Mouse (Mus musculus) urinary bladder, postnatal 4 days (tissue): ENCODE results near the gene Hsdl2.

ENCODE experiments used
- DNase-seq, 2 experiments: peaks; one replicate each; pipeline ENCODE4 v3.0.0; 2021 to 2022; ENCODE audit warnings: low spot score in 2 of 2

Gene Hsdl2

DNA sequence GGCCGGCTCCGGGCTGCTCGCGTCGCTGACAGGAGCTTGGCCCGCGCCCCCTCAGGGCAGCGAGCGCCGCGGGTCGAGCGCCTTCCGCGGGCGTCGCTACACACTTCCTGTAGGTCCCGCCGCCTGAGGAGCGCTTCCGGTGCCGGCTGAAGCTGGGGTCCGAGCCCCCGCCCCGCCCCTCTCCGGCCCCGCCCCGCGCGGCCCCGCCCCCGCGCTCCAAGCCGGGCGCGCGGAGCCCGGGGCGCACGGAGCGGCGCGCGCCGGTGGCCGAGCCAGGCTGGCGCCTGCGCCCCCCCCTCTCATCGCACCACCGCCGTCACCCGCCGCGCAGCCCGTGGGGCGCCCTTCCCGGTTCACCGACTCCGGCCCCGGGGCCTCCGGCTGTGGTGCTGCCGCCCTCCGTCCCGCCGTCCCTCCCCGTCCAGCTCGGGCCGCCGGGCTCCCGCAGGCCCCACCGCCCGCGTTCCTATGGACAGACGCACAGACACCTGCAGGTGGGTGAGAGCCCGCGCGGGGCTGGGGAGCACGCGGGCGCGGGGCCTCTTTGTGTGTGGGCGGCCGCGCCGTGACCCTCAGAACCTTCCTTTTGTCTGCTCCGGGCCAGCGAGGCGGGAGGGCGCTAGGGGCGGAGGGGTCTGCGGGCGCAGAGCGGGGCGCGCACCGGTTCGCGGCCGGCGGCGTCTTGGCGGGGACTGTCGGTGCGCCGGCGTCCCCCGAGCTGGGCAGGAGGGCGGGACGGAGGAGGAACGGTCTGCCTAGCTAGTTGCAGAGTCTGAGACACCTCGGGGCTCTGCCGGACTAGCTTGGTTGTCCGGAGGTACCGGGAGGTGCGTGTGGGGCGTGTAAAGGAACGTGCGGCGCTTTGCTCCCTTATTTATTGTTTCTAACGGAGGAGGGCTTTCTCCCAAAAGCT is 44.9 kb downstream of the Hsdl2 start, which contains the start of gene E130308A19Rik:
TSS of gene E130308A19Rik (plus strand) at position 214 of the 913 bp plus-strand sequence.
- peak; percentile 62 to 72 for DNase-seq

DNA sequence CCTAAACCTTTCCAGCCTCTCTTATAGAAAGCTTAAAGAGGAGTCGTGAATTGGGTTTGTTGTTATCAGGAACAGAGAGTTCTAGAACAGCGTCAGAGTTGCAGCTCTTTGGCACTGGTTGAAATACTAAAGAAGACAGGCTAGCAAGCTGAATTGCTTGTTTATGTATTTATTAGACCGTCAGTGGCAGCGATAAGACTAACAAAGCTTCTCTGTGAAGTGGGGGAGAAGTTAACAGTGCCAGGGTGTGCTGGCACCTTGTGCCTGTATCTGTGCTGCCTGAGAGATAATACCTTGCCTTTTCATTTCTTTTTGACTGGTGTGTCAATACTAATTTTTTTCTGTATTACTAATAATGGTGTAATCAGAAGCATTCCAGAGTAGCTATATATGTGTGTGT is 46.9 kb downstream of the Hsdl2 start:
- DNase-seq: no peak

DNA sequence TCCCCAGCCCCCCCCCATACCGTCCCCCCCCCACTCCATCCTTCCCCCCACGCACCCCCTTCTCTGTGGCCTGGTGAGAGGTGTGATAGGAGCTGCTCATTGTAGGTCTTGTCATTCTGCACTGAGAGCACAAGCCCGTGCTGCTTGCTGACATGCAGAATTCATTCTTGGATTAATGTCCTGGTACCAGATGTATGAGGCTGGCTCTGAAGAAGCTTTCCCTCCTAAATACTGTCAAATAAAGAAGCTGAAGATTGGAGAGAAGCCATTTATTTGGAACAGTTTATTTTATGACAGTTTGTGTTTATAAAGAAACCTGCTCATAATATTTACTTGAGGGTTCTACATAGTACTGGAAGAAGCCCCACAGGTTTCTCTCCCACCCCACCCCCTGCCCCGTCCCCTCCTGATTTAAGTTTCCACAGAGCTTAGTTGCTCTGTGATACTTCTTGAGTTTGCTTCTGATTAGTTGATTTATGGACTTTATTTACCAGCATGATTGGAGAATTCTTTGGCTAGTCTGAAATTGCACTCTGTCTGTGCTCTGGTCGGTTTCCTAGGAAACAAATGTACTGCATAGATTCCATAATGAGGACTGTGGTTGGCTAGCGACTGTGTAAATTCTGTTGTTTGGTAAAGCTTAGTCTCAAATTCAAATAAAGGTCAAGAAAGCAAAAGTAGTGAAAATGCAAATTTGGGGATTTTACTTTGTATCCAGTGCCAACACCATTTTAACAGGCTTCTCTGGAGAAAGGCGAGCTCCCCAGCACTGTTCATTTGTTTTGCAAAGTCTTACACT is 47.9 kb downstream of the Hsdl2 start:
- DNase-seq: no peak

DNA sequence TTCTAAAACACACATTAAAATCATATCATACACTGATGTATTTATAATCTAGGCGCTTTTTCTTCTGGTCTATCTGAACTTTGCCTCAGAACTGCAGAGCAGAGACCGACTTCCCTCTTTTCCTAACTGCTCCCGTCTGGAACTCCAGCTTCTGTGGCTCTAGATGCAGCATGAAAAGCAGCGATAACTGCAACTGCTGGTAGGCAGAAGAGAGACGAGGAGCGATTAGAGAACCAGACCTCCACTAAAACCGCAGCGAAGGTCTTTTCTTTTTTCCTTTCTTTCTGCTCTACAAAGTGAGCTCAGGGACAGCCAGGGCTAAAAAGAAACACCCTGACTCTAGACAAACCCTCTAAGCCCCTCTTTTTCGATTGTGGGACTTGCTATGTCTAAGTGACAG is 48.8 kb downstream of the Hsdl2 start:
- DNase-seq: no peak

DNA sequence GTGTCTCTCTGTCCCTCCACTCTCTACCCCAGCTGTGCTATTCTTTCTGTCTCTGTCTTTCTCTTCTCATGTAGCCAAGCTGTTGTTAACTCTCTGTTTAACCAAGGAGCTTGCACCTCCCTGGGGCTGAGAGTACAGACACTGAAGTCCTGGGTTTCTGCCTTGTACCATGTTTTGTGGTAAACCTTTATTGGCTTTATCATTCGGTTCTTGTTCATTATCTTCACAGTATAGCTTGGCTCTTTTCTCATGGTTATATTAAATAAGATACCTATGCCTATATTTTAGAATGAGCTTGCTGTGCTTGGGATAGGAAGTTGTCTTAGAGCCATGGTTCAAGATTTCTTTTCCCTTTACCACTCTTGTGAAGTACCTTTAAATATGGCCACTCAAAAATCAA is 53.2 kb downstream of the Hsdl2 start:
- DNase-seq: no peak

DNA sequence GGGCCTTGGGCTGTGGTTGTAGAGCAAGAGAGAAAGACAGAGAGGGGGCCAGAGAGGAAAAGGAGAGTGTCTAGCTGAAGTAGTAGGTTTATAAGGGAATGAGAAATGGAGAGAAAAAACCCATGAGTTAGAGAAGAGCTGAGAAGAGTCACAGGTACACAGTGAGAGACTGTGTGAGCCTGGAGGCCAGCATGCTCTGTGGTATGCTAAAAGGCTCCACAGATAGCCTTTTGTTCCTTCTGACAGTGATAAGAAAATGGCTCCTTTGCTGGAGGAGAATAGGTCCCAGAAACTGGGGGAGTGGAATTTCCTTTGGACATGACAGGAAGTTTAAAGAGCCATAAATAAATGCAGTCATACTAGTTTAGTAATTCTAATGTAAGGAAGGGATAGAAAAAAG is 57.8 kb downstream of the Hsdl2 start:
- DNase-seq: no peak

DNA sequence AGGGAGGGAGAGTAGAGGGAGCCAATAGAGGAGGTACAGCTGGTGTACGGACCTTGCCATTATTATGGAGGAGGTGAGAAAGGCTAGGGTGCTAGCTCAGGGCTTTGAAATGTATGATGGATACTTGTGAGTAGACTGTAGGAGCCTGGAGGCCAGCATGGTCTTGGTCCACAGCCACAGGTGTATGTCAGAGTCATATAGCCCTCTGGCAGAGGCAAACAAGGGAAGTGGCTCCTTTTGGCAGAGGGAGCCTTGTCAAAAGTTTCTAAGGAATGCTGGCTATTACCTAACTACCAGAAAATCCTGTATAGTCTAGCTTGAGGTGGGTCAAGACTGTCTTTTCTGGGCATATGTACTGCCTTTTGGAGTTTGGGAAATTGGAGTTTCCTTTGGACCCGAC is 59.4 kb downstream of the Hsdl2 start:
- no peak for DNase-seq

DNA sequence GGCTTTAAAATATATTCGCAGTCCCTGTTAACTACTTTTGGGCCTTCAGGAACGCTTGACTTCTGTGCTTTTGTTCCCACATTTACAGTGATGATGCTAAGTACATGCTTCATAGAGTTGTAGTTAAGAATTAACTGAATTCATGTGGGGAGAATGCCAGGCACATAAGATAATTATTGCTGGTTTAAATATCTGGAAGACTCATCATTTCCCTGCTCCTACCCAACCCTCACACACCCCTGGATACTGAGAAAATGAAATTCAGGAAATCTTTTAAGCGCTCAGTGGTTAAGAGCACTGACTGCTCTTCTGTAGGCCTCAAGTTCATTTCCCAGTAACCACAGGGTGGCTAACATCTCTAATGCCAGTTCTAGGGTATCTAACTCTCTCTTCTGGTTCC is 60.7 kb downstream of the Hsdl2 start:
- DNase-seq: no peak

DNA sequence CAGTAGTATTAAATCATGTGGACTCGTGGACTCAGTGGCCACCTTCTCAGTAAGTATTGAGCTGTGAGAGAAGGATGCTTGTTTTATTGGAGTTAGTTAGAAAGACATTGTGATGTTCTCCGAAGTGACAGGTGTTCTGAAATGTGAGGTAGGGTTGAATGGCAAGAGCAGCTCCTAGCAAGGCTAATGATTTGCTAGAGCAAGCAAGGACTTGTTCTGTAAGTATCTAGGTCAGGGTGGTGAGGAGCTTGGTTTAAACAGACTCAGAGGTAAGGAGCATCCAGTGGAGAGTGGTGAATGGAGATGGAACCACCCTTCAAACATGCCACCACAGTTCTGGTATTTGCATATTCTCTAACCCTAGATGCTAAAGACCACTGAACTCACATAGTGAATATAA is 61.3 kb downstream of the Hsdl2 start:
- DNase-seq: no peak

DNA sequence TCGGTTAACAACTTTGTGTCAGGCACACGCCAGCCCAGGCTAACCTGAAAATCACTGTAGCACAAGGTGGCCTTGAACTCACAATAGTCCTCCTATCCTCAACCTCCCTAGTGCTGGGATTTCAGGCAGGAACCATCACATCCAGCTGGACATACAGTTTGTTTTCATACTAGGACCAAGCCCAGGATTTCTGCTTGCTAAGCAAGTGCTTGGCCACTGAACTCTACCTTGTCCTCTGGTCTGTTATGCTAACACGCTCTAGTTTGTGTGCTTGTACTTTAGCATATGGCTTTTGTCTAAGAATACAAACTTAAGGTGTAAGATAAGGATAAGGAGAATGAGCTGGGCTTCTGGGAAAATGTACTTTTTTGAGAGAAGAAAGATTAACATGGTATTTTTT is 63.1 kb downstream of the Hsdl2 start:
- no peak for DNase-seq

DNA sequence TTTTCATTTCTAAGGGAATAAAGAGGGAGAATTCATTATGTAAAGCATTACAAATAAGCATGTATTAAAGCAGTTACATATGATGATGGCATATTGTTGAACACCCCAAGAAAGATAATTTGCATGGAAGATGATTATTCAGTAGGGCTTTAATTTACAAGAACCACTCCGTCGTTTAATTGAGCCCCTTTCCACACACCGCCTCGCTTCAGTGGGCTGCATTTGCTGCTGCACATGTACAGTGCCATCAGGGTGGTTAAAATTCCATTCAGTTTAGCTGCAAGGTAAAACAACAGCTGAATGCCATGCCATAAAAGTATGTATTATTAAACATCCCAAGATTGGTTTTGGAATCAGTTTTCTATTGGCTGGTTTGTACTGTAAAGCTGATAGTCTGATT is 63.6 kb downstream of the Hsdl2 start:
- no peak for DNase-seq

DNA sequence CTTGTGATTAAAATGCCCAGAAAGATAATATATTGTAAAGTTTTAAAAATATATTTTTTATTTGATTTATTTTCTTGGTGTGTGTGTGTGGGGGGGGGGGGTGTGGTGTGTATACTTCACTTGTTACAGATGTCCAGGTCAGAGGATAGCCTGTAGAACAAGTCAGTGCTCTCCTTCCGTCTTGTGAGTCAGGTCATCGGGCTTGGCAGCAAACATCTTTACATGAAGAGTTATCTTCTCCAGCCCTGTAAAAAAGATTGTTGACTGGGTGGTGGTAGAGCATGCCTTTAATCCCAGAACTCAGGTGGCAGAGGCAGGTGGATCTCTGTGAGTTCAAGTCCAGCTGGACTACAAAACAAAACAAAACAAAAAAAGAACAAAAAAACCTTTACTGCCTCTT is 64.2 kb downstream of the Hsdl2 start:
- no peak for DNase-seq

DNA sequence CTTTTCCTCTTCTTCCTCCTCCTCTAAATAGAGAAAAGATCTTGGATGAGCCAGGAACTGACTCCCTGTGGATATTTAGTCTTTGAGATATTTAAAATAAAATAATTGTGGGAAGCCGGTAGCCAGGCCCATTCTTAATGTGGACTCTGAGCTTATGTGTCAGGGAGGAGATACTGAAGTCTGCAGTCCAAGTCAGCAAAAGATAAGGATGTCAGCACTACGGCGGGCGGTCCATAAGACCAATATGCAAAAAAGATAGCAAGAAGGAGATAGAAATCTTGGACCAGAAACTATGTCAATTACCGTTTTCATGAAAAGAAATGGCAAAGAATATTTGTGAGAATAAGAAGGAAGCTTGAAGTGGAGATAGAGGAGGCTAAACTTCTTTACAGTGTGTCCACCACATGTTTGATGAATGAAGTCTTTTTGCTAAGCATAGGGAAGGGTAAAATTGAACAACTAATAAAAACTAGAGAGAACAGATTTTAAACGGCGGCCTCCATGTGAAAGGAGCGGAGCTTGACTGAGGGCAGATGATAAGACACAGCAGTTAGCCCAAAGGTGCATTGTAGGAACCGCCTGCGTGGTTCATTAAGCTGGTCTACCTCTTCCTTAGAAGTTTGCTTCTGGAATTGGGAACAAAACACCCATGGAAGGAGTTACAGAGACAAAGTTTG is 64.8 kb downstream of the Hsdl2 start:
- no peak for DNase-seq

DNA sequence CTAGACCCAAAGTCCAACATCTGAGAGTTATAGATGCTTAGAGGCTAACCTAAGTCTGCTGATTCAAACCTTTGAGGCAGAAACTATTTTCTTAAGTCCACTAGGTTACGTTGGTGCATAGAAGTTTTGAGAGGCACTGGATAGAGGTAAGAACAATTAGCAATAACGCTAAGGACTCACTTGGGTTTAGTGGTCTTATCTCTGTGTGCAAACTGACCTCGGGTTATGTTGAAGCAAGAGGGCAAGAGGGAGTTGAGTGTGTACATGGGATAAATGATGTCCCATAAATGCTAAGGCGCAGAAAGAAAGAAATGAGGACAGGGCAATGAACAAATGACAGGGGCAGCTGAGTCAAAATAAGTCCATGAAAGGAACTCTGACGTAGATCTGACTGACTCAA is 67.8 kb downstream of the Hsdl2 start:
- no peak for DNase-seq

DNA sequence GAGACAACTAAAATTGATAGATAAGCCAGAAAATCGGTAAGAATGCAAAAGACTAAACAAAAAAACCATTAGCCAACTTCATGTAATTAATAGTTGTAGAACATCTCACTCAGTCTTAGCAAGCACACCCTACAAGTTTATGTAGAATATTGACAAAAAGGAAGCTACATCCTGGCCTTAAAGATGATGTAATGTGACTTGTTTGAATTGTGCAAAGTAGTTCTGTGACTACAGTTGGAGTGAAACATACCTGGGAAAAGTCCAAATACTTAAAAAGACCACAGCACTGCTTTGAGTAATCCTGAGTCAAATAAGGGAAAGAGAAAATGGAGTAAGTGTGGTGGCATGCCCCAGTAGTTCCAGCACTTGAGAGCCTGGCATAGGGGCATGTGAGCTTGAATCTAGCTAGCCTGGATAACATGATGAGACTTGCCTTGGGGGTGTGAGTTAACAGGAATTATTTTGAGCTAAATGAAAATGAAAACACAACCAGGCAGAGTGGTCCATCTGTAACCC is 70.9 kb downstream of the Hsdl2 start:
- DNase-seq: no peak

DNA sequence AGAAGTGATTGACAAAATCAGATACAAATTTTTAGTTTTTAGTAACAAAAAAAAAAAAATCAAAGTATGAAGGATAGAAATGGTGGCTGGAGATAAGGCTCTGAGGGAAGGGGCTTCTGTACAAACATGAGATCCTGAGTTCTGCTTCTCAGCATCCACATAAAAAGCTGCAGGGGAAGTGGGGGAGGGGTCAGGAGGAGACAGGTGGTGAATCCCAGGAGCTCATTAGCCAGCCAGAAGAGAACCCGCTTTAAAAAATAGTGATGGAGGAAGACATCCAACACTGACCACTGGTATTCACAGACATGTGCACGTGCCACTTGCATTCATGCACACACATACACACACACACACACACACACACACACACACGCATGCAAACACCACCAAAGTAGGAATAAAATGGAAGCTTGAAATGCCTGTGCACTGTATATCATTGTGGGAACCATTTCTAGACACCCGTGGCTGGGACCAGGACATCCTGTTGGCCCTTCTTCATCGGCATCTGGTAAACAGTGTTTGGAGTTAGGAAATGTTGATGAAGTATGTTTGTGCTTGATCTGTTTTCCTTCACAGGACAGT is 74.8 kb downstream of the Hsdl2 start:
- DNase-seq: no peak

DNA sequence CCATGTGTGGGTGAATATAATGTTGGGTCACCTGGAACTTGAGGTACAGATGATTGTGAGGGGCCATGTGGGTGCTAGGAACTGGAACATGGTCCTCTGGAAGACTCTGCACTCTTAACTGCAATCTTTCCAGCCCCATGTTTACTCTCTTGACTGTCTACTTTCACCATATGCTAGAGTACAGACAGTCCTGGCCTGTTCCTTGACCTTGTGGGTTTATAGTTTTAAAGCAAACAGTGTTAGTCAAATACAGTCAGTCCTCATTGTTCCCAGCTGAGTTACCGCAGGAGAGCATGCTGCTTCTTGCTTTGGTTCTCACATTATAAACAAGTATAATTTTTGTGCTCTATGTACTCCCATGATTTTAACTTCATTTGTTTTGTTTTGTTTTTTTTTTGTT is 80.8 kb downstream of the Hsdl2 start:
- no peak for DNase-seq

DNA sequence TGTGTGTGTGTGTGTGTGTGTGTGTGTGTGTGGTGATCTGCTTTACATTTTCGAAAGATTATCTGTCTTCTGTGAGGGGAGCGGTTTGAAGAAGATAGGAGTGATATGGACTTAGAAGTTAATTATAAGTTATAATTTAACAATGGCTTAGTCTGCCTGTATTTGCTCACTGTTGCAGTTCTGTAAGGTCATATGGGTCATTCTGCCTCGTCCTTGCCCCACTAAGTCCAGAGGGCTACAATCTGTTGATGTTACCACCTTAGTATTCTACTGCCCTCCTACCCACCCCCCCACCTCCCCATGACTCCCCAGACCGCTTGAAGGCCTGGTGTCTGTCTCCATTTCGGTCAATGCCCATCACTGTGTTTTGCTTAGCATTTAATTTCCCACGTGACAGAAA is 82.1 kb downstream of the Hsdl2 start:
- no peak for DNase-seq

DNA sequence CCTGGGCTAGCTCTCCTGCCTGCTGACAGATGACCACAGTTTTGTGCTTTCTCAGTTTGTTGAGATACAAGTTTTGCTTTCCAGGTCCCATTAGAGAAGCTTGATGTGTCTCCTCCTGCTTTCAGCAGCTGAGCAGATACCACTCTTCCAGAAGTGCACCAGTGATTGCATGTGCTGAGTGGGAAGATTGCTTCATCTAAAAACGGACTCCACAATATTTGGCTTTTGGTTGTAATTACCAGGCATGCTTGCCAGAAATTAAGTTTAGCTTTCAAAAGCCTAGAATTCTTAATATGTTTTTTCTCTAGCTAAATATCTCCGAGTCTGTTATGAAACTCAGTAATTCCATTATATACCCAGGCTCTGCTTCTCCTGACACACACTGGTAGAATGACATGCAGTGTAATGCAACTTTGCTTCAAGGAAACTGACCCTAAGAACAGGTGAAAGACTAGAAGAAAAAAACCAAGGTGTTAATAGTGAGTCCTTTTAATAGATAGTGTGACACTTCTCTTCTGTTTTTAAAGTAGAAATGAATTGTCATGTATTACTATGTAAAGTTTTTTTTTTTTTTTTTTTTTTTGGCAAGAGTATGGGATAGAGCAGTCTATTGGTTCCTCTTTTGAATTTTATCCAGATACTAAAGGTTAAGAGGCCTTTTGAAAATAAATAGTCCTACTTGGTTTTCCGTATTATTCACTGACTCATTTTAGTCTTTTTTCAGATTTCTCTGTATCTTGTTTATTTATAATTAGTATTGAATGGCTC is 85.4 kb downstream of the Hsdl2 start:
- DNase-seq: no peak

DNA sequence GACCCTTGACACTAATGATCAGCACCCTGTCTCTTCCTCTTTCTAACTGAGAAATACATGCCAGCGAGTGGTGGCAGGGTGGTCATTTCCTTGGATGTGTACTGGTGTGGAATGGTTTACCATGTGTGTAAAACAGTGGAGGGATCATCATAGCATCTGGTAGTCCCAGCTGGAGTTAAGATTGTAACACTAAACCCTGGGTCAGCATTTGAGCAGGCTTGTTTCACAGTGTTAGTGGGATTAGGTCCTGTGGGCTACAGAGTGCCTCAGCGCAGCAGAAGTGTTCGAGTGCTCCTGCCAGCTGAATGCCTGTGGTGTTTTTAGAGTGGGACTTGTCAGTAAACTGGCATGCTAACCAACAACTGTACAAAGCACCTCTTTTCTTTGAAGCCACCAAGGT is 86.7 kb downstream of the Hsdl2 start:
- no peak for DNase-seq
